Mouse (Mus musculus) retina, postnatal 1 day (tissue): ENCODE results near the gene Il7r.

Source experiments
- DNase-seq: peaks from one replicate; pipeline ENCODE4 v3.0.0-alpha.2; 2012

The Il7r gene

DNA sequence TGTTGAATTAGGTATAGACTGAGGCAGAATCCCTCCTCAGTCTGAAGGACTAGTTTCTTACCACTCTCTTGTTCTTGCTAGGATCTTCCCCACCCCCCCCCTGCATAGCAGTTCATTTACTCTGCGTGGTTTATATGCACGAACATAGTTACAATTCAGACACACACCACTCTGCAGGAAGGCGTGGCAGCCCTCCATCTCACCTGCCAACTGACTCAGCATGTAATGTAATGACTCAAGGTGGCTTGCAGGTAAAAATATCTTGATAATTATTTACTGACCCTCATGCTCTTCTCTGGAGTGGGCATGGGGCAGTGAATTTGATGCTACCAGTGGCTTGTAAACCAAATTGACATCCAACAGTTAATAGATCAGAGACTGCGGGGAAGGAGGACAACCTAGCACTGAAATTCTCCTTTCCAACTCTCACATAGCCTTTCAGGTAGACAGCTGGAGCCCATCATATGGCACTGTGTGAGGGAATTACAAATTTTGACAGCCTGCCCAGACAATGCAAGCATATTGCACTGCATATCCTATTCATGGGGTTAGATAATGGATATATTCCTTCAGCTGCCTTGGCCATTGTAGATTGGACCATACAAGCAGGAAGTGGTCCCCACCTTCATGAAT, 58.8 kb downstream of the Il7r start:
- no peak for DNase-seq

GRCm38 (mm10) chr15:9464039-9464438, 65.9 kb downstream of the Il7r start:
- DNase-seq = no peak

DNA sequence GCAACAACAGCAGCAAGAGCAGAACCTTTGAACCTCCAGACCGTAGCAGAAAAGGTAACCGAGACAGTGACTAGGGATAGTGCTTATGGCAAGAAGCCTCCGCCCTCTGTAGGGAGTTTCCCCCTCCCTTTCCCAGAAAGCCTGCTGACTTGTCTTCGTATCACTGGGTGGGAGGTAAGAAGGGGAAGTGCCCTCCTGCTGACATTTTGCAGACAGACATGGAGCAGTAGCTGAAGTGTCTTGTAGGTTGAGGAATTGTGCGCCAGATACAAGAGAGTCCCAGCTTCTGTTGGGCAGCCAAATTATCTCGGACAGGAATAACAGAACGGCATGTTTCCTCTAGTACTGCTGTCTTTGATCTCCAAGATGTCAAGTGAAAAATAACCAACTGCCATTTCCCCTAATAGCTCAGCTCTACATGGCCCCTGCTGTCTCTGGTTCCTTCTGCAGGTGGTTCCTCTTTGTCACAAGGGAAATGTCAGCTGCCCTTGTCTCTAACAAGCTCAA, 66.4 kb downstream of the Il7r start:
- no peak for DNase-seq
